Mouse (Mus musculus) kidney, adult 9 months (tissue): ENCODE results near the gene Ramp1.

ENCODE experiments used
- DNase-seq: peaks from one replicate; pipeline ENCODE4 v3.0.0; 2022

Ramp1 gene

GRCm38 (mm10) chr1:91241249-91241648 is 61.6 kb downstream of the Ramp1 start:
- DNase-seq, result no peak

GRCm38 (mm10) chr1:91248242-91248641 is 68.6 kb downstream of the Ramp1 start:
- no peak for DNase-seq

- DNase-seq, result no peak
Observed at GRCm38 (mm10) chr1:91248970-91249369, 69.3 kb downstream of the Ramp1 start.

- peak; percentile 98 for DNase-seq
Observed at GRCm38 (mm10) chr1:91249564-91250414, 70.2 kb downstream of the Ramp1 start, which contains the start of gene Ube2f. Gene Ube2f, plus strand, starts transcription at chr1:91250304.

GRCm38 (mm10) chr1:91250415-91251147 is 71.0 kb downstream of the Ramp1 start:
- peak; percentile 18 for DNase-seq

- peak; percentile 21 for DNase-seq
Observed at GRCm38 (mm10) chr1:91251148-91251650, 71.6 kb downstream of the Ramp1 start.

- DNase-seq, result peak; percentile 30
Observed at GRCm38 (mm10) chr1:91251927-91252326, 72.3 kb downstream of the Ramp1 start.

- no peak for DNase-seq
Observed at GRCm38 (mm10) chr1:91257918-91258317, 78.3 kb downstream of the Ramp1 start.

GRCm38 (mm10) chr1:91259794-91260193 is 80.2 kb downstream of the Ramp1 start:
- DNase-seq, result no peak

GRCm38 (mm10) chr1:91262508-91262907 is 82.9 kb downstream of the Ramp1 start:
- DNase-seq, result no peak

- no peak for DNase-seq
Observed at GRCm38 (mm10) chr1:91272260-91272659, 92.6 kb downstream of the Ramp1 start.
